Mouse (Mus musculus): Measurements from ENCODE around the gene Zdhhc20.

GRCm38 (mm10) chr14:57901998-57902397, 11.9 kb upstream of the Zdhhc20 start:
- TF ChIP-seq CHD2 (IDR thresholded peaks at IDR 0.05; ENCODE audit: low read depth, low read length), result no peak
- no peak for TF ChIP-seq ZC3H11A (IDR thresholded peaks at IDR 0.05; ENCODE audit: borderline replicate concordance, low read depth, low read length)
